Mouse (Mus musculus): ENCODE data around the gene Tmem30c.

The Tmem30c gene

GRCm38 (mm10) chr16:57292765-57293164 lies at the start of gene Tmem30c:
Tmem30c (minus strand) TSS chr16:57292865.
- DNase-seq (ENCODE audit: low read depth, low spot score) = no peak

GRCm38 (mm10) chr16:57340613-57340898 lies 47.9 kb upstream of the Tmem30c start:
- DNase-seq (ENCODE audit: low read depth, low spot score) = no peak

- DNase-seq (ENCODE audit: low read depth, low spot score) = no peak
Observed at GRCm38 (mm10) chr16:57339765-57340612, 47.3 kb upstream of the Tmem30c start.

GRCm38 (mm10) chr16:57336770-57337423 lies 44.2 kb upstream of the Tmem30c start:
- DNase-seq (ENCODE audit: low read depth, low spot score) = peak; percentile 49

- DNase-seq (ENCODE audit: low read depth, low spot score) = no peak
Observed at GRCm38 (mm10) chr16:57332301-57332700, 39.6 kb upstream of the Tmem30c start.

GRCm38 (mm10) chr16:57330111-57330510 lies 37.4 kb upstream of the Tmem30c start:
- no peak for DNase-seq (ENCODE audit: low read depth, low spot score)

- no peak for DNase-seq (ENCODE audit: low read depth, low spot score)
Observed at GRCm38 (mm10) chr16:57329028-57329427, 36.4 kb upstream of the Tmem30c start.

- no peak for DNase-seq (ENCODE audit: low read depth, low spot score)
Observed at GRCm38 (mm10) chr16:57326996-57327395, 34.3 kb upstream of the Tmem30c start.

- DNase-seq (ENCODE audit: low read depth, low spot score) = peak; percentile 64
Observed at GRCm38 (mm10) chr16:57319284-57320124, 26.8 kb upstream of the Tmem30c start.

GRCm38 (mm10) chr16:57318637-57319125 lies 26.0 kb upstream of the Tmem30c start:
- no peak for DNase-seq (ENCODE audit: low read depth, low spot score)

GRCm38 (mm10) chr16:57317882-57318636 lies 25.4 kb upstream of the Tmem30c start:
- DNase-seq (ENCODE audit: low read depth, low spot score) = peak; percentile 31

GRCm38 (mm10) chr16:57317127-57317526 lies 24.5 kb upstream of the Tmem30c start:
- no peak for DNase-seq (ENCODE audit: low read depth, low spot score)

GRCm38 (mm10) chr16:57315026-57315425 lies 22.4 kb upstream of the Tmem30c start:
- DNase-seq (ENCODE audit: low read depth, low spot score) = no peak

- no peak for DNase-seq (ENCODE audit: low read depth, low spot score)
Observed at GRCm38 (mm10) chr16:57314236-57314635, 21.6 kb upstream of the Tmem30c start.

GRCm38 (mm10) chr16:57313487-57313886 lies 20.8 kb upstream of the Tmem30c start:
- DNase-seq (ENCODE audit: low read depth, low spot score) = no peak

- no peak for DNase-seq (ENCODE audit: low read depth, low spot score)
Observed at GRCm38 (mm10) chr16:57312130-57312529, 19.5 kb upstream of the Tmem30c start.

GRCm38 (mm10) chr16:57305463-57305862 lies 12.8 kb upstream of the Tmem30c start:
- no peak for DNase-seq (ENCODE audit: low read depth, low spot score)

- no peak for DNase-seq (ENCODE audit: low read depth, low spot score)
Observed at GRCm38 (mm10) chr16:57303716-57304115, 11.1 kb upstream of the Tmem30c start.

GRCm38 (mm10) chr16:57302792-57303698 lies 10.4 kb upstream of the Tmem30c start:
- no peak for DNase-seq (ENCODE audit: low read depth, low spot score)

GRCm38 (mm10) chr16:57301512-57302115 lies 8.9 kb upstream of the Tmem30c start:
- peak; percentile 40 for DNase-seq (ENCODE audit: low read depth, low spot score)

Data from CD4-positive, CD25-positive, alpha-beta regulatory T cell, adult 2 months (primary cell).